Mouse (Mus musculus) midbrain, embryonic 13.5 days (tissue): ENCODE results near the gene H1fnt. TPM values are rescaled to one million over a fixed set of nuclear protein-coding genes. Genes with fewer than 3 reads are reported as not detected.

Source experiments
- ATAC-seq: fragments of 200-750 bp; cut with Nextera tagmentation; 2 replicates; pipeline ENCODE4 v1.8.0; 2017; ENCODE audit warnings: mild to moderate bottlenecking, moderate TSS enrichment, moderate library complexity
- H3K27ac ChIP-seq: fragments of 300-500 bp; sonication (generic); 2 replicates; pipeline ENCODE4 v1.5.1; 2015; ENCODE audit warnings: inconsistent platforms, mild to moderate bottlenecking, moderate library complexity
- H3K27me3 ChIP-seq: fragments of 300-500 bp; sonication (generic); 2 replicates; pipeline ENCODE4 v1.6.1; 2015; ENCODE audit warnings: mild to moderate bottlenecking, inconsistent platforms
- H3K36me3 ChIP-seq: fragments of 300-500 bp; sonication (generic); 2 replicates; pipeline ENCODE4 v1.6.1; 2015; ENCODE audit warnings: mild to moderate bottlenecking, inconsistent platforms
- H3K4me1 ChIP-seq: fragments of 300-500 bp; sonication (generic); replicated peaks from 2 replicates; pipeline ENCODE4 v1.6.1; 2015; ENCODE audit warnings: inconsistent platforms
- H3K4me2 ChIP-seq: fragments of 300-500 bp; sonication (generic); replicated peaks from 2 replicates; pipeline ENCODE4 v1.6.1; 2015; ENCODE audit warnings: moderate library complexity, mild to moderate bottlenecking, inconsistent platforms
- H3K4me3 ChIP-seq: fragments of 300-500 bp; sonication (generic); replicated peaks from 2 replicates; pipeline ENCODE4 v1.5.1; 2015; ENCODE audit warnings: mild to moderate bottlenecking, inconsistent platforms
- H3K9ac ChIP-seq: fragments of 300-500 bp; sonication (generic); replicated peaks from 2 replicates; pipeline ENCODE4 v1.6.1; 2015; ENCODE audit warnings: mild to moderate bottlenecking, inconsistent platforms
- H3K9me3 ChIP-seq: fragments of 300-500 bp; sonication (generic); 2 replicates; pipeline ENCODE4 v1.6.1; 2016; ENCODE audit warnings: mild to moderate bottlenecking, inconsistent platforms
- WGBS: fragments of 180-500 bp; shearing (Covaris S2); methylation state at CpG from one replicate; pipeline ENCODE4 v1.1.7; 2015; 5-methylcytosine and 5-hydroxymethylcytosine counted together
- polyA plus RNA-seq: library from polyadenylated mRNA; unstranded; fragments of >200 nt; fragmentation: Nextera tagmentation; extraction: Ambion mirVana; gene quantifications from 2 replicates; pipeline ENCODE4 v1.2.1, GENCODE M21; 2015

Gene H1fnt
- polyA plus RNA-seq: not detected in 2 replicates

- H3K4me1 ChIP-seq: no peaks in the 10 kb centered on the region
- WGBS: 90% methylated on average over 8 of the region's 8 CpGs
- no peak within 1 kb of the TSS for H3K4me3 ChIP-seq
These were observed at the start of gene H1fnt for GRCm38 (mm10) chr15:98257193-98257592. TSS of gene H1fnt (minus strand) at chr15:98257293.

DNA sequence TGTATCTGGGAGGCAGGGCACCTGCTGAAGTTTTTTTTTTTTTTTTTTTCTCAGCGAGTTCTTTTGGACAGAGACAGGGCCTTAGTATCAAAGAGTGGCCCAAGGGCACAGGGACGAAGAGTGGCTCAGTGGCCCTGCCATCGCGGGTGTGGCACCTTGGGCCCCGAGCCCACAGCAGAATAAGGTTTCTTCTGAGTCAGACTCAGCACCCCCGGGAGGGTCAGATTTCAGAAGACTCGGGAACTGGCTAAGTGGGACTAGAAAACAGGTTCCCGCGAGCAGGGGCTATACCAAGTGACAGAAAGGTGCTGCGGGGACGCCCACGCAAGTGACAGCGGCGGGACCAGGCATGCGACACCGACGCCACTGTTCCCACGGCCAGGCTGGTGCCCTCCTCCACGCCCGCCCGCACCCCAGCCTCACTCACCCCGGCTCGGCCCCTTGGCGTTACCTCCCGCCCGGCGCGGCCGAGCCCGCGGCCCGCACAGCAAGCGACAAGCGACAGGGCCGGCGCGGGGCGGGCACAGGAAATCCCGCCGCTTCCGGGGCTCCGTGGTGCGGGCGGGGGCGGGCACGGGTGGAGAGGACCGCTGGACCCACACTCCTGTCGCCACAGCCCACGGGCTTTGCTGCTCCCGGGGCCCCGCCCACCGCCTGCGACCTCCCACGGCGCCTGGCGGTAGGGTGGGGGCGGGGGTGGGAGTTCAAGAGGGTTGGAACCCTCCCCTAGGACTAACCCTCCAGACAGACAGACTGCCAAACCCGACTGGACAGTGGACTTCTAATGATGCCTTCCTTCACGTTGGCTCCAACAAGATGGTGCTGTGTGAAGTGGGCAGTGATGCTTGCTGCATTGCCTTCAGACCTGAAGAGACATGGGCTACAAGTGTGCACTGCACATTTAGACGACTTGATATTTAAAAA is 38.8 kb upstream of the H1fnt start, which contains the start of gene Zfp641:
TSS of gene Zfp641 (minus strand) at position 534 of the 924 bp plus-strand sequence.
- H3K9ac ChIP-seq: peak within 1 kb of the TSS; percentile 83
- peak within 1 kb of the TSS; percentile 83 for H3K4me2 ChIP-seq
- H3K9me3 ChIP-seq: no peaks in the 10 kb centered on the region
- H3K4me3 ChIP-seq: peak within 1 kb of the TSS; percentile 76
- peak; percentile 82 for ATAC-seq
- H3K4me1 ChIP-seq: 0 out of 2 replicates have a peak, but pooled peaks cover 7% of the 10 kb centered on the region
- 2% methylated on average over 60 of the region's 60 CpGs for WGBS
- H3K36me3 ChIP-seq: no peaks in the 10 kb centered on the region
- no peak within 1 kb of the TSS for H3K27ac ChIP-seq
- H3K27me3 ChIP-seq: 0 out of 2 replicates have a peak, but pooled peaks cover 3% of the 10 kb centered on the region

More at GRCm38 (mm10) chr15:98257193-98257592, at the start of gene H1fnt:
- Histone ChIP-seq H3K36me3 (no peaks in the 10 kb centered on the region), H3K27ac (no peak within 1 kb of the TSS), H3K4me2 (no peak within 1 kb of the TSS), H3K27me3 (no peaks in the 10 kb centered on the region), H3K9me3 (no peaks in the 10 kb centered on the region), H3K9ac (no peak within 1 kb of the TSS)
- ATAC-seq: no peak

GRCm38 (mm10) chr15:98293651-98294050 is 36.6 kb upstream of the H1fnt start:
- H3K4me3 ChIP-seq: no peak overlapping the region
- no peak for ATAC-seq
- H3K9ac ChIP-seq: no peak overlapping the region
- no peak overlapping the region for H3K4me2 ChIP-seq
- peaks cover 11% of the 10 kb centered on the region for H3K36me3 ChIP-seq
- 0 out of 2 replicates have a peak, but pooled peaks cover 7% of the 10 kb centered on the region for H3K4me1 ChIP-seq
- 89% methylated on average over 8 of the region's 8 CpGs for WGBS
- H3K9me3 ChIP-seq: no peaks in the 10 kb centered on the region
- H3K27me3 ChIP-seq: 0 out of 2 replicates have a peak, but pooled peaks cover 3% of the 10 kb centered on the region
- no peak overlapping the region for H3K27ac ChIP-seq

DNA sequence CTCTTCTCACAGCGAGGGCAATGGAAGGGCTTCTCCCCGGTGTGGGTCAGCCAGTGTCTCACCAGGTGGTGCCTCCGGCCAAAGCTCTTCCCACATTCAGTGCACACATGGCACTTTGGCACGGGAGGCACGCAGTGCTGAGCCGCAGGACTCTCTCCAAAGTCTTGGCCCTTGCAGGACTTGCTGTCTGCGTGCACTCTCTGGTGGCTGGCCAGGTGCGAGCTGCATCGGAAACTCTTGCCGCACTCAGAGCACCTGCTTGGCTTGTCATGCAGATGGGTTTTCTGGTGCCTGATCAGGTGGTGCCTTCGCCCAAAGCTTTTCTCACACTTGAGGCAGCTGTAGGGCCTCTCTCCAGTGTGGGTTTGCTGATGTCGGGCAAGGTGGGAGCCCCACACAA is 31.5 kb upstream of the H1fnt start:
- H3K4me1 ChIP-seq: no peaks in the 10 kb centered on the region

DNA sequence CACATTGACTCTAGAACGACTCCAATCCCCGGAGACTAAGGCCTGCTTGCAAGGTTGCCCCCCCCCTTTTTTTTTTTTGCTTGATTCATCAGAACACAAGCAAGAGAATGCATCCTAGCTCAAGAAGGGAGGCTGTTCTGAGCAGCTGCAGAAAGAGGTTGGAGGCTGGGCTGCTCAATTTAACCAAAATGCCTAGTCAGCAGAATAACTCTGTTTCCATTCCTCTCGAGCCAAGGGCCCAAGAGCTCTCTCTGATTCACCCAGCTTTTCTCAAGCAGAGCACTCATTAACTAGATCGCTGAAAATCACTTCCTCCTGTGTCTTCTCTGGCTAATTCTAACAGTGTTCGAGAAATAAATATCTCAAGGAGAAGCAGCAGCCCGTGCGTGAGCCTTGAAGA is 29.3 kb upstream of the H1fnt start:
- Histone ChIP-seq H3K27me3 (no peaks in the 10 kb centered on the region), H3K9me3 (no peaks in the 10 kb centered on the region), H3K4me2 (no peak overlapping the region), H3K4me1 (no peaks in the 10 kb centered on the region), H3K36me3 (peaks cover 19% of the 10 kb centered on the region), H3K9ac (no peak overlapping the region), H3K27ac (no peak overlapping the region), H3K4me3 (no peak overlapping the region)
- WGBS: 80% methylated on average over 7 of the region's 7 CpGs
- ATAC-seq: no peak

More for the DNA sequence above, 31.5 kb upstream of the H1fnt start:
- Histone ChIP-seq H3K27ac (no peak overlapping the region), H3K4me3 (no peak overlapping the region), H3K9ac (no peak overlapping the region), H3K36me3 (peaks cover 19% of the 10 kb centered on the region), H3K27me3 (no peaks in the 10 kb centered on the region), H3K9me3 (no peaks in the 10 kb centered on the region), H3K4me2 (no peak overlapping the region)
- ATAC-seq: no peak
- 71% methylated on average over 12 of the region's 12 CpGs for WGBS

DNA sequence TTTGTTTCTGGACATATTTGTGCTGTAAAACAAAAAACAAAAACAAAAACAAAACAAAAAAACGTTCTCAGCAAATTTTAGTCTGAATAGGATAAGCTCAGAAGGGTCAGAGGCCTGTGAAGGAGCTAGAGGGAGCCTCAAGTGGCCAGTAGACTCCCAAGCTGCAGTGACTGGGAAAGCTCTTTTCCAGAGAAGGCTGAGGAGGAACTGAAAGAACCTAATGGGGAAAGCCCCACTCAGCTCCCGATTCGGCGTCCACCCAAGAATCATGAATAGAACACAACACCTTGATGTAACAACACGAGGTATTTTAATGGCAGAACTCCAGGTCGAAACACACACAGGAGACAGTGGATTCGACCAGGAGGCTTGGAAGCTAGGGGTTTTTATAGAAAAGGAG is 683 bp upstream of the H1fnt start:
- H3K4me3 ChIP-seq: no peak overlapping the region

GRCm38 (mm10) chr15:98256271-98256670 is 822 bp downstream of the H1fnt start:
- WGBS: 96% methylated on average over 13 of the region's 13 CpGs

More for the DNA sequence above, 683 bp upstream of the H1fnt start:
- Histone ChIP-seq H3K9ac (no peak overlapping the region), H3K9me3 (no peaks in the 10 kb centered on the region), H3K27ac (no peak overlapping the region), H3K4me2 (no peak overlapping the region), H3K27me3 (no peaks in the 10 kb centered on the region), H3K36me3 (no peaks in the 10 kb centered on the region), H3K4me1 (no peaks in the 10 kb centered on the region)
- no peak for ATAC-seq
- WGBS: 88% methylated on average over 7 of the region's 7 CpGs

DNA sequence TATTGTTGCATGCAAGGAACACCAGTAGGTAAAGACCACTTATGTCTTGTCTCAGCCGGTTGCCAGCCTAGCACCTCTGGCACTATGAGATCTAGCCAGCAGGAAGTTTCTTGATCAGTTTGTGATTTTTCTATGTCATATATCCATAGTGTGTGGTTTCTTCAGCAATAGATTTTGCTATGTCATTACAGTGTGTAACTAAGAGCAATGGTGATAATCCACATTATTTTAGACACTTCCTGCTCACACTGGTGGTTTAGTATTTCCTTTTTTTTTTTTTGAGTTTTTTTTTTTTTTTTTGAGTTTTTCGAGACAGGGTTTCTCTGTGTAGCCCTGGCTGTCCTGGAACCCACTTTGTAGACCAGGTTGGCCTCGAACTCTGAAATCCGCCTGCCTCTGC is 21.7 kb downstream of the H1fnt start:
- H3K27me3 ChIP-seq: no peaks in the 10 kb centered on the region
- H3K4me3 ChIP-seq: no peak overlapping the region
- WGBS: 94% methylated on average over 4 of the region's 4 CpGs

More at GRCm38 (mm10) chr15:98256271-98256670, 822 bp downstream of the H1fnt start:
- no peaks in the 10 kb centered on the region for H3K36me3 ChIP-seq
- H3K4me2 ChIP-seq: no peak overlapping the region
- no peak for ATAC-seq
- no peaks in the 10 kb centered on the region for H3K9me3 ChIP-seq
- H3K4me1 ChIP-seq: no peaks in the 10 kb centered on the region
- H3K4me3 ChIP-seq: no peak overlapping the region
- no peak overlapping the region for H3K27ac ChIP-seq
- no peaks in the 10 kb centered on the region for H3K27me3 ChIP-seq
- no peak overlapping the region for H3K9ac ChIP-seq

GRCm38 (mm10) chr15:98234350-98234749 is 22.7 kb downstream of the H1fnt start, which contains the start of gene Olfr286:
TSS of gene Olfr286 (minus strand) at chr15:98234450.
- no peaks in the 10 kb centered on the region for H3K27me3 ChIP-seq
- WGBS: 87% methylated on average over 4 of the region's 4 CpGs
- no peak for ATAC-seq

More for the DNA sequence above, 21.7 kb downstream of the H1fnt start:
- no peak for ATAC-seq
- no peak overlapping the region for H3K9ac ChIP-seq
- no peak overlapping the region for H3K27ac ChIP-seq
- no peaks in the 10 kb centered on the region for H3K9me3 ChIP-seq
- H3K4me2 ChIP-seq: no peak overlapping the region
- no peaks in the 10 kb centered on the region for H3K36me3 ChIP-seq
- H3K4me1 ChIP-seq: no peaks in the 10 kb centered on the region

DNA sequence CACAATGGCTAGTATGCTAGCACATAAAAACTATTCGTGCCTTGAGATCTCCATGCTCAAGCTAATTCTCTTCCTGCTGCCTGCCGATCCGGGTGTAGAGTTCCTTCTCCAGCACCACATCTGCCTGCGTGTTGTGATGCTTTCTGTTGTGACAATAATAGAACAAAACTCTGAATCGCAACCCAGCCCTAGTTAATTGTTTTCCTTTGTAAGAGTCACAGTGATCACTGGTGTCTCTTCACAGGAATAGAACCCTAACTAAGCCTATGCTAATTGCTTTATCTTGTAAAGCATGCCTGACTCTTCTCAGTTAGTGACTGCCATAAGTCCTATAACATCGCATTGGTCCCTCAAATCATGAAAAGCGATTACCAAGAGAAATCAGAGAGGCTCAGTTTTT is 31.0 kb downstream of the H1fnt start:
- 68% methylated on average over 7 of the region's 7 CpGs for WGBS
- Histone ChIP-seq H3K36me3 (no peaks in the 10 kb centered on the region), H3K4me3 (no peak overlapping the region), H3K27ac (no peak overlapping the region), H3K27me3 (no peaks in the 10 kb centered on the region), H3K9me3 (no peaks in the 10 kb centered on the region), H3K4me2 (no peak overlapping the region), H3K9ac (no peak overlapping the region), H3K4me1 (no peaks in the 10 kb centered on the region)
- no peak for ATAC-seq

More at GRCm38 (mm10) chr15:98234350-98234749, 22.7 kb downstream of the H1fnt start, which contains the start of gene Olfr286:
- H3K4me2 ChIP-seq: no peak within 1 kb of the TSS
- H3K36me3 ChIP-seq: no peaks in the 10 kb centered on the region
- H3K9ac ChIP-seq: no peak within 1 kb of the TSS
- H3K9me3 ChIP-seq: no peaks in the 10 kb centered on the region
- H3K4me3 ChIP-seq: no peak within 1 kb of the TSS
- H3K4me1 ChIP-seq: no peaks in the 10 kb centered on the region
- no peak within 1 kb of the TSS for H3K27ac ChIP-seq

DNA sequence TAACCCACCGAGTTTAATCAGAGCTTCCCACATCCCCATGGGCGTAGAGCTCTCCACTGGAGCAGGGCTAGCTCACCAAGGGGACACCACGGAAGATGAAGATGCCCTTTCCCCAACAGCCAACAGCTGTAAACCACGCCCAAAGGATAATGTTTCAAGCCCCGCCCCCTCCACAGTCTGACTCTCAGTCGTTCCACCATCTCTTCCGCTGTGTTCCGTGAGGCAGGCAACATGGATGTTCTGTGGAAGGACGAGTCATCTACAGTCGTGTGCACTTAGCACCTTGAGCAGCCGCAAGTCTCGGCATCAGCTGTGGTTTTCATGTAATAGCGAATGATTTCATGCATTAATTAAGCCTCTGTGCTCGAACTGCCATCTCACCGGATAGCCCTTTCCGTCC is 31.5 kb downstream of the H1fnt start:
- 47% methylated on average over 16 of the region's 16 CpGs for WGBS
- ATAC-seq: no peak
- H3K27ac ChIP-seq: no peak overlapping the region
- H3K36me3 ChIP-seq: no peaks in the 10 kb centered on the region
- no peak overlapping the region; the same call in 1 of the 2 replicates for H3K4me2 ChIP-seq
- no peak overlapping the region for H3K4me3 ChIP-seq
- H3K9ac ChIP-seq: no peak overlapping the region
- no peaks in the 10 kb centered on the region for H3K27me3 ChIP-seq
- no peaks in the 10 kb centered on the region for H3K9me3 ChIP-seq
- H3K4me1 ChIP-seq: no peaks in the 10 kb centered on the region

DNA sequence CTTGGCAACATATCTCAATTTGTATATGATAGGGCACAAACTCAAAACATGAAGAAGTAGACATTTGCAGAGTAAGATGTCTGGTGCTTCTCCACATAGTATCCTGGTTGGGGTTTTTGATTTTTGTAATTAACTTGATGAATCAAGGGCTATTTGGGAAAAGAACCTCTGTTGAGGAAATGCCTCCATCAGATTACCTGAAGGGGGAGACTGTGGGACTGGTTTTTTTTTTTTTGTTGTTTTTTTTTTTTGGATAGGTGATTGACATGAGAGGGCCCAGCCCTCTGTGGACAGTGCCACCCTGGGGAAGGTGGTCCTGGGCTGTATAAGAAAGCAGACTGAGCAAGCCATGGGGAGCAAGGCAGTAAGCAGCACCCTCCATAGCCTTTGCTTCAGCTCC is 34.7 kb downstream of the H1fnt start:
- H3K27ac ChIP-seq: no peak overlapping the region
- no peaks in the 10 kb centered on the region for H3K36me3 ChIP-seq
- no peak overlapping the region for H3K4me3 ChIP-seq
- no peaks in the 10 kb centered on the region for H3K4me1 ChIP-seq
- no peaks in the 10 kb centered on the region for H3K27me3 ChIP-seq
- H3K4me2 ChIP-seq: no peak overlapping the region
- no peak for ATAC-seq
- H3K9me3 ChIP-seq: no peaks in the 10 kb centered on the region
- no peak overlapping the region for H3K9ac ChIP-seq
